Mouse (Mus musculus) macrophage (primary cell): ENCODE results near the gene Tead3. TPM values are rescaled to one million over a fixed set of nuclear protein-coding genes. Genes with fewer than 3 reads are reported as not detected.

Experiments
- H3K27ac ChIP-seq: fragments of 350-480 bp; formaldehyde crosslinking; 2 replicates; pipeline ENCODE4 v1.9.0; 2021
- H3K36me3 ChIP-seq: fragments of 350-480 bp; formaldehyde crosslinking; 2 replicates; pipeline ENCODE4 v1.9.0; 2021; ENCODE audit errors: inconsistent target
- H3K4me3 ChIP-seq: fragments of 350-480 bp; formaldehyde crosslinking; 2 replicates; pipeline ENCODE4 v1.9.0; 2021; ENCODE audit errors: inconsistent target
- H3K79me2 ChIP-seq: fragments of 350-480 bp; formaldehyde crosslinking; 2 replicates; pipeline ENCODE4 v1.9.0; 2021; ENCODE audit errors: inconsistent target
- WGBS: methylation state at CpG from one replicate; pipeline ENCODE4 v1.1.7; 2026; ENCODE audit warnings: inconsistent platforms; ENCODE audit not compliant: missing documents; 5-methylcytosine and 5-hydroxymethylcytosine counted together
- polyA plus RNA-seq: library from polyadenylated mRNA; stranded (reverse); fragments of 250-400 nt; gene quantifications from 3 replicates; pipeline ENCODE4 v1.2.4, GENCODE M21; 2018; ENCODE audit warnings: inconsistent platforms

Gene Tead3
- polyA plus RNA-seq, 1 experiment from 2014 or later = not detected

DNA sequence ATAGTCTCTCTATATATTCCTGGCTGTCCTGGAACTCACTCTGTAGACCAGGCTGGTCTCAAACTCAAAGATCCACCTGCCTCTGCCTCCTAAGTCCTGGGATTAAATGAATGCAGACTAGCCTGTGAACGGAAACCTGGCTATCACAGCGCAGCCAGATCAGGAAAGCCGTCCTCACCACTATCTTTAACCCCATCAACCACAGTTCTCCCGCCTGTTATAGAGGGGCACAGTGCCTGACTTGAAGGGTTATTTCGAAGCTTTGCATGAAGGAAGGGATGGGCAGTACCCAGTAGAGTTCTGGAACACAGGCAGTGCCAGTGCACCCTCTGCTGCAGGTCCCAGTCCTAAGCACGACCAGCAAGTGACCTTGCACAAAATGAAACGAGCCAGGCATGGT is 59.3 kb downstream of the Tead3 start:
- no peak overlapping the region for H3K27ac ChIP-seq
- 51% methylated on average over 7 of the region's 7 CpGs for WGBS
- H3K4me3 ChIP-seq = no peak overlapping the region
- H3K36me3 ChIP-seq = no peaks in the 10 kb centered on the region
- H3K79me2 ChIP-seq = no peaks in the 10 kb centered on the region; the same call in 1 of the 2 replicates

DNA sequence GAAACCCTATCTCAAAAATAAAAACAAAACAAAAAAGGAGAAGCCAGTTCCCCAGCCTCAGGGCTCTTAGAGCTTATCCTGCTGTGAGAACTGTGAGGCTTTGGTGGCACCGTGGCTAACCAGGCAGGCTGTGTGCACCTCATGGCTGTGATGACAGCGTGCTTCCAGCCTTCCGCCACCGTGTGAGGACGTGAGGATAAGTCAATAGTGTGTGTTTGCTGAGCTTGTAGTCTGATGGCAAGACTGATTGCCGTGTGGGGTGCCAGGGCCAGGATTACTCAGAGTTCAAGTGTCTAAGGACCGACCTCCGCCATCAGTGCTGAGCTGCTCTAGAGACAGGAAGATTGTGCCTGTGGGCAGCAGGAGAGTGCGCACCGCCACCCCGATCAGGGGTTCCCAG is 59.9 kb downstream of the Tead3 start:
- Histone ChIP-seq H3K4me3 (no peak overlapping the region), H3K36me3 (no peaks in the 10 kb centered on the region), H3K27ac (no peak overlapping the region), H3K79me2 (peaks cover 5% of the 10 kb centered on the region; the same call in 1 of the 2 replicates)
- 60% methylated on average over 11 of the region's 11 CpGs for WGBS

DNA sequence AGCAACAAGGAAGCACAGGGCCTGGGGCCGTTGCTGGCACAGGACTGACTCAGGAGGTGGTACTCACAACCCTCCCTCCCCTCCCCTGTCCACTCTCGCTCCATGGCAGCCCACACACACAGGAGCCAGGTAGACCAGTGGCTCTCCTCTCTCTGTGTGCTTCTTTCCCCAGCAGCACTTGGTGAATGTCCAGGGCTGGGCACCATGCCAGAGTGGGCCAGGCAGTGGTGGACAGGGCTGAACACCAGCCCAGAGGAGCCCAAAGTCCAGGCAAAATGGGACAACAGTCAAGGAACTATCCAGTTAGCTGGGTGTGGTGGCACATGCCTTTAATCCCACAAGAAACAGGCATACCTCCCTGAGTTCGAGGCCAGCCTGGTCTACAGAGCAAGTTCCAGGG is 60.4 kb downstream of the Tead3 start:
- H3K27ac ChIP-seq = no peak overlapping the region
- WGBS = 69% methylated on average over 3 of the region's 3 CpGs

GRCm38 (mm10) chr17:28287980-28288379 is 62.6 kb downstream of the Tead3 start:
- peaks cover 32% of the 10 kb centered on the region; the same call in 1 of the 2 replicates for H3K79me2 ChIP-seq
- no peak overlapping the region for H3K4me3 ChIP-seq
- no peak overlapping the region for H3K27ac ChIP-seq
- 69% methylated on average over 5 of the region's 5 CpGs for WGBS
- H3K36me3 ChIP-seq = no peaks in the 10 kb centered on the region

More for the DNA sequence above, 60.4 kb downstream of the Tead3 start:
- Histone ChIP-seq H3K4me3 (no peak overlapping the region), H3K36me3 (no peaks in the 10 kb centered on the region), H3K79me2 (peaks cover 9% of the 10 kb centered on the region; the same call in 1 of the 2 replicates)

DNA sequence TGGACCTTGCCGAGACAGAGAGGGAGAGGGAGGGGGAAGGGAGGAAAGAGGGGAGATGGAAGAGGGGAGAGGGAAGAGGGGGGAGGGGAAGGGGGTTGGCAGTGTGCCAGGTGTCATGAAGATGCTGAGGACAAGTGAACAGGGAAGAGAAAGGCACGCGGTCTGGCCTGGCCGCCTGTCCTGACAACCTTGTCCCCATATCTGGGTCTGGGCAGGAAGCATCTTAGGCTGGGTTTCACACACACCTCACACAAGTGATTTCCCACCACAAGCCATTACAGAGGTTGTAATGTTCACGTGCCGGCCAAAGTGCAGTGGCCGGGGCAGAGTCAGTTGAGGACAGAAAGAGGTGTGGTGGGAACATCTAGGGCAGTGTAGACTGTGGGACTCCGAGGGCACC is 63.0 kb downstream of the Tead3 start:
- Histone ChIP-seq H3K27ac (no peak overlapping the region), H3K79me2 (peaks cover 36% of the 10 kb centered on the region; the same call in 1 of the 2 replicates), H3K4me3 (no peak overlapping the region), H3K36me3 (no peaks in the 10 kb centered on the region)
- 45% methylated on average over 8 of the region's 8 CpGs for WGBS

- Histone ChIP-seq H3K4me3 (no peak overlapping the region), H3K79me2 (peaks cover 42% of the 10 kb centered on the region; the same call in 1 of the 2 replicates), H3K36me3 (no peaks in the 10 kb centered on the region), H3K27ac (no peak overlapping the region)
- WGBS = 90% methylated on average over 4 of the region's 5 CpGs
Measured at GRCm38 (mm10) chr17:28286964-28287363, 63.7 kb downstream of the Tead3 start.

DNA sequence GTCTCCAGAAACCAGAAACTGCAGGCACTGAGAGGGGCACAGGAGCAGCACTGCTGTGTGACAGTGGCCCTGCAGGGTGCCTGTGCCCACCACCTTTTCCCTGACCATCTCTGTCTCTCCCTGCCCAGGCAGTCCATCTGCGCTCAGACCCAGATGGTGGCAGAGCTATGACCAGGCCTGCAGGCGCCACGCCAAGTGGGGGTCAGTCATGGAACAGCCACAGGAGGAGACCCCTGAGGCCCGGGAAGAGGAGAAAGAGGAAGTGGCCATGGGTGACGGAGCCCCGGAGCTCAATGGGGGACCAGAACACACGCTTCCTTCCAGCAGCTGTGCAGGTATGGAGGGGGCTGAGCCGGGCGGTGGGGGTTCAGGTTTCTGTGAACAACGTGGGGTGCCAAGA is 64.5 kb downstream of the Tead3 start:
- H3K36me3 ChIP-seq = no peaks in the 10 kb centered on the region
- H3K4me3 ChIP-seq = no peak overlapping the region
- WGBS = 56% methylated on average over 10 of the region's 10 CpGs
- no peak overlapping the region for H3K27ac ChIP-seq
- H3K79me2 ChIP-seq = peaks cover 50% of the 10 kb centered on the region; the same call in 1 of the 2 replicates

DNA sequence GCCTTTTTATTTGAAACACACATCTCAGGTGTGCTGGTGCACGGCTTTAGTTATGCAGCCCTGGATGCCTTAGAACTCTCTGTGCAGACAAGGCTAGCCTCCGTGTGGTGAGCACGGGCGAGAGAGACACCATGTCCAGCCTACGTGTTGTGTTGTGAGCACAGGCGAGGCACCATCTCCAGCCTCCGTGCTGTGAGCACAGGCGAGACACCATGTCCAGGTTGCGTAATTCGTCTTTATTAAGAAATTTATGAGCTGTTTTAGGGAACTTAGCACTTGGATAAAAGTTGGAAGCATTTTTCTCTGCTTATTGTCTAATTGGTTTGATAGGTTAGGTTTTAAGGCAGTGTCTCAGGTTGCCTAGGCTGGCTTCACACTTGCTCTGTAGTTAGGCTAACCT is 67.4 kb downstream of the Tead3 start:
- Histone ChIP-seq H3K4me3 (no peak overlapping the region), H3K36me3 (no peaks in the 10 kb centered on the region), H3K27ac (no peak overlapping the region), H3K79me2 (peaks cover 79% of the 10 kb centered on the region; the same call in 1 of the 2 replicates)
- 52% methylated on average over 10 of the region's 10 CpGs for WGBS

- no peaks in the 10 kb centered on the region for H3K36me3 ChIP-seq
- no peak overlapping the region for H3K4me3 ChIP-seq
- WGBS = 79% methylated on average over 6 of the region's 7 CpGs
Measured at GRCm38 (mm10) chr17:28281866-28282441, 68.7 kb downstream of the Tead3 start.

More at GRCm38 (mm10) chr17:28281866-28282441, 68.7 kb downstream of the Tead3 start:
- H3K27ac ChIP-seq = no peak overlapping the region
- peaks cover 92% of the 10 kb centered on the region; the same call in 1 of the 2 replicates for H3K79me2 ChIP-seq

Other genes starting within 250 kb of the Tead3 start
- gene Scube3, start 208.7 kb downstream of the Tead3 start, polyA plus RNA-seq = 0.04 TPM in 1 of 3 replicates, not detected in the others
- 7.5 to 11.9 TPM (median 11.7 TPM) in 3 replicates for gene Zfp523, start 173.7 kb downstream of the Tead3 start, polyA plus RNA-seq
- 20.9 to 30.3 TPM (median 27.3 TPM) in 3 replicates for gene Def6, start 143.0 kb downstream of the Tead3 start, polyA plus RNA-seq
- gene Ppard, start 118.1 kb downstream of the Tead3 start, polyA plus RNA-seq = 10.6 to 23.1 TPM (median 20.3 TPM) in 3 replicates
- gene Fance, start 37.3 kb downstream of the Tead3 start, polyA plus RNA-seq = 10.8 to 20.6 TPM (median 20.1 TPM) in 3 replicates
- 257 to 572 TPM (median 569 TPM) in 3 replicates for gene Rpl10a, start 22.3 kb downstream of the Tead3 start, polyA plus RNA-seq
- gene Tulp1, start 14.4 kb upstream of the Tead3 start, polyA plus RNA-seq = not detected in 3 replicates
- gene Fkbp5, start 166.7 kb upstream of the Tead3 start, polyA plus RNA-seq = 3.6 to 19.6 TPM (median 5.8 TPM) in 3 replicates
- not detected in 3 replicates for gene Armc12, start 180.0 kb upstream of the Tead3 start, polyA plus RNA-seq
- not detected in 3 replicates for gene Clpsl2, start 198.6 kb upstream of the Tead3 start, polyA plus RNA-seq
- gene Clps, start 209.9 kb upstream of the Tead3 start, polyA plus RNA-seq = not detected in 3 replicates
- not detected in 3 replicates for gene Lhfpl5, start 224.8 kb upstream of the Tead3 start, polyA plus RNA-seq